ENCODE assay signal across 8 mouse cellular contexts in genomic region chr12:50648176-50648670, GRCm38 (mm10). TPM values are rescaled to one million over a fixed set of nuclear protein-coding genes. Genes with fewer than 3 reads are reported as not detected.
DNase-seq lines count a peak whose midpoint lies in the region; ATAC-seq and TF ChIP-seq lines count a peak whose summit lies in the region.

No protein-coding gene starts in this region.

- no peaks in the 10 kb centered on the region for H3K4me1 ChIP-seq in thymus, adult 2 months (replicated peaks; ENCODE audit: control insufficient read depth, insufficient read depth, low read length)
- H3K4me1 ChIP-seq in heart, postnatal 0 days (ENCODE audit: control insufficient read depth, insufficient read depth): peaks cover 6% of the 10 kb centered on the region; the same call in 1 of the 2 replicates
- peaks cover 23% of the 10 kb centered on the region for H3K4me1 ChIP-seq in liver, embryonic 13.5 days (replicated peaks)
- H3K4me1 ChIP-seq in stomach, postnatal 0 days (replicated peaks; ENCODE audit: control insufficient read depth, insufficient read depth): no peaks in the 10 kb centered on the region

- no peak for TF ChIP-seq EP300 in heart, postnatal 0 days (IDR thresholded peaks at IDR 0.05; ENCODE audit: low read depth)
- no peak for TF ChIP-seq EP300 in stomach, postnatal 0 days (optimal IDR thresholded peaks at IDR 0.05)

- 9% methylated on average over 16 of the region's 16 CpGs for WGBS in thymus, adult 2 months
- 3% methylated on average over 16 of the region's 16 CpGs for WGBS in heart, postnatal 0 days
- WGBS in liver, embryonic 13.5 days (ENCODE audit: insufficient replicate concordance): 4% methylated on average over 16 of the region's 16 CpGs
- under 1% methylated on average over 16 of the region's 16 CpGs for WGBS in stomach, postnatal 0 days

- peak overlapping the region; percentile 15 for H3K4me3 ChIP-seq in thymus, adult 2 months (ENCODE audit: control insufficient read depth, insufficient read depth, low read length)
- H3K4me3 ChIP-seq in heart, postnatal 0 days (ENCODE audit: low read depth, low read length): peak overlapping the region; percentile 83
- H3K4me3 ChIP-seq in liver, embryonic 13.5 days (replicated peaks): peak overlapping the region; percentile 71
- H3K4me3 ChIP-seq in stomach, postnatal 0 days (ENCODE audit: low read depth, low read length): peak overlapping the region; percentile 84

- no peak overlapping the region for H3K27ac ChIP-seq in thymus, adult 2 months (ENCODE audit: control insufficient read depth, insufficient read depth, low read length)
- H3K27ac ChIP-seq in heart, postnatal 0 days (ENCODE audit: low read depth): peak overlapping the region; percentile 67; the same call in 1 of the 2 replicates
- H3K27ac ChIP-seq in liver, embryonic 13.5 days: no peak overlapping the region
- peak overlapping the region; percentile 77; the same call in 1 of the 2 replicates for H3K27ac ChIP-seq in stomach, postnatal 0 days (replicated peaks)

- ATAC-seq in heart, postnatal 0 days (ENCODE audit: insufficient read depth, low read depth): no peak; the same call in 1 of the 2 replicates
- ATAC-seq in liver, embryonic 13.5 days (ENCODE audit: low read depth): peak; percentile 45
- ATAC-seq in stomach, postnatal 0 days (ENCODE audit: low FRiP score, low TSS enrichment): peak; percentile 70

- H3K9me3 ChIP-seq in heart, postnatal 0 days (replicated peaks; ENCODE audit: control insufficient read depth, low read length): no peaks in the 10 kb centered on the region
- H3K9me3 ChIP-seq in liver, embryonic 13.5 days (replicated peaks): no peaks in the 10 kb centered on the region
- H3K9me3 ChIP-seq in stomach, postnatal 0 days (ENCODE audit: control insufficient read depth, low read length): no peaks in the 10 kb centered on the region

- no peak for TF ChIP-seq POLR2A in thymus, adult 2 months (IDR thresholded peaks at IDR 0.05; ENCODE audit: control insufficient read depth, extremely low read depth, insufficient read depth, low read length, poor library complexity)

- no peaks in the 10 kb centered on the region; the same call in 1 of the 2 replicates for H3K27me3 ChIP-seq in thymus, adult 2 months (ENCODE audit: control insufficient read depth, insufficient read depth, low read length)
- no peaks in the 10 kb centered on the region for H3K27me3 ChIP-seq in heart, postnatal 0 days (ENCODE audit: control insufficient read depth, insufficient read depth, low read length)
- H3K27me3 ChIP-seq in liver, embryonic 13.5 days: peaks cover 32% of the 10 kb centered on the region
- no peaks in the 10 kb centered on the region for H3K27me3 ChIP-seq in stomach, postnatal 0 days (ENCODE audit: control insufficient read depth, insufficient read depth, low read length)

- no peaks in the 10 kb centered on the region for H3K36me3 ChIP-seq in thymus, adult 2 months (ENCODE audit: control insufficient read depth, insufficient read depth, low read length)
- H3K36me3 ChIP-seq in heart, postnatal 0 days (replicated peaks; ENCODE audit: control insufficient read depth, insufficient read depth, low read length): no peaks in the 10 kb centered on the region
- no peaks in the 10 kb centered on the region for H3K36me3 ChIP-seq in liver, embryonic 13.5 days
- H3K36me3 ChIP-seq in stomach, postnatal 0 days (ENCODE audit: control insufficient read depth, insufficient read depth, low read length): no peaks in the 10 kb centered on the region

- DNase-seq in cerebellum, postnatal 10 days: peak; percentile 41 to 45
- DNase-seq in cerebellum, adult 9-11 months: no peak
- DNase-seq in thymus, adult 2 months: no peak
- no peak for DNase-seq in thymus, postnatal 25 days
- DNase-seq in heart, postnatal 0 days (ENCODE audit: low spot score): no peak
- no peak for DNase-seq in liver, embryonic 13.5 days
- no peak for DNase-seq in stomach, postnatal 0 days (ENCODE audit: low spot score)
- DNase-seq in right cerebral cortex, postnatal 4 days: no peak

- peak overlapping the region; percentile 78 for H3K4me2 ChIP-seq in heart, postnatal 0 days (ENCODE audit: low read depth, low read length)
- peak overlapping the region; percentile 87 for H3K4me2 ChIP-seq in liver, embryonic 13.5 days
- H3K4me2 ChIP-seq in stomach, postnatal 0 days (replicated peaks; ENCODE audit: low read depth): peak overlapping the region; percentile 87

- peak overlapping the region; percentile 74 for H3K9ac ChIP-seq in heart, postnatal 0 days (replicated peaks; ENCODE audit: low read depth, low read length)
- H3K9ac ChIP-seq in liver, embryonic 13.5 days: peak overlapping the region; percentile 74
- H3K9ac ChIP-seq in stomach, postnatal 0 days (ENCODE audit: low read length): peak overlapping the region; percentile 73

- TF ChIP-seq CTCF in thymus, adult 2 months (IDR thresholded peaks at IDR 0.05; ENCODE audit: borderline replicate concordance, control insufficient read depth, extremely low read depth, insufficient read depth, low read length, poor library complexity): no peak
- no peak for TF ChIP-seq CTCF in heart, postnatal 0 days (IDR thresholded peaks at IDR 0.05; ENCODE audit: low read depth)
- no peak for TF ChIP-seq CTCF in stomach, postnatal 0 days (IDR thresholded peaks at IDR 0.05; ENCODE audit: low read depth)

RNA-seq across cellular contexts. Expression of gene Prkd1, which starts 0.7 kb away (rescaled TPM):
- 0.89 and 1.0 TPM in 2 replicates for polyA plus RNA-seq in thymus, adult 2 months (2012; rRNA removed)
- total RNA-seq in heart, postnatal 0 days (2014; rRNA removed; ENCODE audit: low replicate concordance): 4.7 and 8.7 TPM in 2 replicates
- 2.7 and 2.8 TPM in 2 replicates for polyA plus RNA-seq in heart, postnatal 0 days (2015; fragmentation: Nextera tagmentation; extraction: Ambion mirVana)
- 0.75 and 0.86 TPM in 2 replicates for polyA plus RNA-seq in liver, embryonic 13.5 days (2015; fragmentation: Nextera tagmentation; extraction: Ambion mirVana)
- polyA plus RNA-seq in stomach, postnatal 0 days (2015; fragmentation: Nextera tagmentation; extraction: Ambion mirVana): 2.4 and 2.5 TPM in 2 replicates

Comparison
In these comparisons a context has a peak if more than half of its experiments do, and no peak if none do; other contexts are left out.
1. DNase-seq: peak in cerebellum, postnatal 10 days (2 of 2); none in cerebellum, adult 9-11 months (single experiment), thymus, adult 2 months (single experiment), thymus, postnatal 25 days (single experiment), heart, postnatal 0 days (single experiment), liver, embryonic 13.5 days (single experiment), stomach, postnatal 0 days (single experiment) and right cerebral cortex, postnatal 4 days (single experiment).
2. H3K27ac ChIP-seq: peak in heart, postnatal 0 days (single experiment) and stomach, postnatal 0 days (single experiment); none in thymus, adult 2 months (single experiment) and liver, embryonic 13.5 days (single experiment).
3. H3K4me3 ChIP-seq: peak in every context shown above with its lines; median percentile 84 in stomach, postnatal 0 days; 83 in heart, postnatal 0 days; 71 in liver, embryonic 13.5 days; 15 in thymus, adult 2 months.
4. Peak in every context shown above with its lines, with median percentiles within 50 percentile points of each other: H3K4me2 ChIP-seq and H3K9ac ChIP-seq.